Comparison of ENCODE assay signal across 8 mouse cellular contexts in the genomic region with DNA sequence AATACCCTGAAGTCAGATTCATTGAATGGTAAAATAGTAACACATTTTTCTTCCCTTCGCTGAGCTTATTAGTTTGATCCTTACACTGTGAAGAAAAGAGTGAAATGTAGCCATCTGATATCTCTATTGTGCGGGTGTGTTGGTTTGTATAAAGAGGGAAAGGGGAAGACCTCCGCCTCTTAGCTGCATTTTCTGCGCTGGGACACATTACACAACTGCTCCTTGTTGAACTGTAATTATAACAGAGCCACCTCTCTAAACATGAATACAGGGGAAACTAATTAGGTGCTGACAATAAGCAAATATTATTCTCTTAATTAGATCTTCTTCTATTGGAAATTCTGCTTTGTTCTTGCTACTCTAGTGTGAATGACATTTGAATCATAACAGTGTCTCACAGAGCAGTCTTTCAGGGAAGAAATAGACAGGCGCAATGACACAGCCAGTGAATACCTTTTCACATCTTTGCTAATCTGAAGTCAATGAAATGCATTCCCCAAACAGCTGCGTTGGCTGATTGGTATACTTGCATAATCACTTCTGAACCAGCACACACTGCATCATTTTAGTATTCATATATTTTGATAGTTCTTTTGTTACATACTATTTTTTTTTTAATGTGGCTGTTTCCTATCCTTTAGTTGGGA.
DNase-seq lines count a peak whose midpoint lies in the region; ATAC-seq and TF ChIP-seq lines count a peak whose summit lies in the region.
"Not testable (repeated sequence)": the region's sequence is repeated elsewhere in the genome, so short reads cannot be mapped to it uniquely, and the experiment has no call there.

No protein-coding gene starts in this region.

- H3K27me3 ChIP-seq in forebrain, embryonic 11.5 days (ENCODE audit: control insufficient read depth, insufficient read depth, low read length); forebrain, embryonic 13.5 days; forebrain, embryonic 15.5 days; forebrain, postnatal 0 days (ENCODE audit: insufficient read depth, low read length); hindbrain, embryonic 12.5 days; midbrain, embryonic 12.5 days; midbrain, embryonic 14.5 days (ENCODE audit: control insufficient read depth, insufficient read depth, low read length): not testable (repeated sequence)

- peak; percentile 84 for ATAC-seq in forebrain, embryonic 11.5 days (replicated peaks; ENCODE audit: low FRiP score)
- peak; percentile 89 for ATAC-seq in forebrain, embryonic 13.5 days
- peak; percentile 84 for ATAC-seq in forebrain, embryonic 15.5 days (replicated peaks)
- ATAC-seq in forebrain, postnatal 0 days, result peak; percentile 82
- ATAC-seq in hindbrain, embryonic 12.5 days (ENCODE audit: low FRiP score), result peak; percentile 69
- ATAC-seq in midbrain, embryonic 12.5 days (ENCODE audit: low FRiP score, low read depth), result peak; percentile 66
- not testable (repeated sequence) for ATAC-seq in midbrain, embryonic 14.5 days (ENCODE audit: low FRiP score, low TSS enrichment)

- WGBS in forebrain, embryonic 11.5 days, result 24% methylated on average over 6 of the region's 6 CpGs
- 11% methylated on average over 6 of the region's 6 CpGs for WGBS in forebrain, embryonic 13.5 days
- WGBS in forebrain, embryonic 15.5 days, result 7% methylated on average over 6 of the region's 6 CpGs
- 16% methylated on average over 6 of the region's 6 CpGs for WGBS in forebrain, postnatal 0 days
- WGBS in hindbrain, embryonic 12.5 days, result 57% methylated on average over 6 of the region's 6 CpGs
- WGBS in midbrain, embryonic 12.5 days, result 51% methylated on average over 6 of the region's 6 CpGs
- WGBS in midbrain, embryonic 14.5 days, result 40% methylated on average over 6 of the region's 6 CpGs

- not testable (repeated sequence) for H3K4me3 ChIP-seq in forebrain, embryonic 11.5 days (ENCODE audit: low read depth, low read length); forebrain, embryonic 13.5 days; forebrain, embryonic 15.5 days; forebrain, postnatal 0 days (ENCODE audit: low read depth, low read length); hindbrain, embryonic 12.5 days; midbrain, embryonic 12.5 days; midbrain, embryonic 14.5 days (replicated peaks; ENCODE audit: low read depth, low read length)

- H3K27ac ChIP-seq in forebrain, embryonic 11.5 days (ENCODE audit: low read depth, low read length); forebrain, embryonic 13.5 days; forebrain, embryonic 15.5 days (replicated peaks); forebrain, postnatal 0 days (ENCODE audit: low read depth, low read length); hindbrain, embryonic 12.5 days; midbrain, embryonic 12.5 days (replicated peaks); midbrain, embryonic 14.5 days (replicated peaks; ENCODE audit: low read depth, low read length): not testable (repeated sequence)

- TF ChIP-seq CTCF in forebrain, postnatal 0 days (IDR thresholded peaks at IDR 0.05; ENCODE audit: low read depth), result not testable (repeated sequence)

- not testable (repeated sequence) for H3K9me3 ChIP-seq in forebrain, embryonic 11.5 days (ENCODE audit: control insufficient read depth, low read length); forebrain, embryonic 13.5 days (replicated peaks); forebrain, embryonic 15.5 days; forebrain, postnatal 0 days (ENCODE audit: low read length); hindbrain, embryonic 12.5 days (replicated peaks); midbrain, embryonic 12.5 days; midbrain, embryonic 14.5 days (ENCODE audit: control insufficient read depth, low read length)

- DNase-seq in Muller cell, postnatal 12 days (ENCODE audit: inconsistent ontology term), result peak; percentile 74
- not testable (repeated sequence) for DNase-seq in forebrain, embryonic 11.5 days (ENCODE audit: low spot score)
- DNase-seq in forebrain, postnatal 0 days, result peak; percentile 13
- peak; percentile 18 for DNase-seq in midbrain, embryonic 14.5 days

- not testable (repeated sequence) for H3K4me1 ChIP-seq in forebrain, embryonic 11.5 days (replicated peaks; ENCODE audit: control insufficient read depth, insufficient read depth, low read length); forebrain, embryonic 13.5 days; forebrain, embryonic 15.5 days; forebrain, postnatal 0 days (ENCODE audit: insufficient read depth); hindbrain, embryonic 12.5 days; midbrain, embryonic 12.5 days; midbrain, embryonic 14.5 days (ENCODE audit: control insufficient read depth, insufficient read depth, low read length)

- not testable (repeated sequence) for H3K9ac ChIP-seq in forebrain, embryonic 11.5 days (ENCODE audit: low read length); forebrain, embryonic 13.5 days; forebrain, embryonic 15.5 days (replicated peaks); forebrain, postnatal 0 days; hindbrain, embryonic 12.5 days; midbrain, embryonic 12.5 days (replicated peaks); midbrain, embryonic 14.5 days (replicated peaks; ENCODE audit: low read length)

- H3K36me3 ChIP-seq in forebrain, embryonic 11.5 days (ENCODE audit: control insufficient read depth, insufficient read depth, low read length); forebrain, embryonic 13.5 days (ENCODE audit: poor library complexity, severe bottlenecking); forebrain, embryonic 15.5 days; forebrain, postnatal 0 days (ENCODE audit: insufficient read depth); hindbrain, embryonic 12.5 days; midbrain, embryonic 12.5 days; midbrain, embryonic 14.5 days (ENCODE audit: control insufficient read depth, insufficient read depth, low read length): not testable (repeated sequence)

- H3K4me2 ChIP-seq in forebrain, embryonic 11.5 days (ENCODE audit: low read depth, low read length, severe bottlenecking); forebrain, embryonic 13.5 days; forebrain, embryonic 15.5 days (replicated peaks); forebrain, postnatal 0 days (ENCODE audit: low read depth); hindbrain, embryonic 12.5 days (replicated peaks); midbrain, embryonic 12.5 days (replicated peaks); midbrain, embryonic 14.5 days (ENCODE audit: low read length): not testable (repeated sequence)
